Mouse (Mus musculus) heart, postnatal 0 days (tissue): ENCODE results near the gene Olfr203.
"Not testable (repeated sequence)": the region's sequence is repeated elsewhere in the genome, so short reads cannot be mapped to it uniquely, and the experiment has no call there.

Source experiments
- CTCF ChIP-seq: IDR thresholded peaks from 2 replicates; pipeline ENCODE4 v1.5.1; 2016; ENCODE audit warnings: antibody characterized with exemption, control low read depth, low read depth
- EP300 ChIP-seq: IDR thresholded peaks from 2 replicates; pipeline ENCODE4 v1.6.1; 2016; ENCODE audit warnings: antibody characterized with exemption, low read depth

GRCm38 (mm10) chr16:59269097-59269496, 29.6 kb upstream of the Olfr203 start:
- not testable (repeated sequence) for TF ChIP-seq CTCF, EP300
